Mouse (Mus musculus) embryonic facial prominence, embryonic 12.5 days (tissue): ENCODE data around the gene Pcsk2. TPM values are rescaled to one million over a fixed set of nuclear protein-coding genes. Genes with fewer than 3 reads are reported as not detected.

Experiments used
- ATAC-seq: fragments of 200-750 bp; cut with Nextera tagmentation; 2 replicates; pipeline ENCODE4 v1.8.0; 2017; ENCODE audit not compliant: insufficient number of reproducible peaks, insufficient read depth, low FRiP score, low TSS enrichment
- H3K27ac ChIP-seq: fragments of 300-500 bp; sonication (generic); 2 replicates; pipeline ENCODE4 v1.5.1; 2016; ENCODE audit warnings: mild to moderate bottlenecking
- H3K27me3 ChIP-seq: fragments of 300-500 bp; sonication (generic); 2 replicates; pipeline ENCODE4 v1.6.1; 2016; ENCODE audit warnings: mild to moderate bottlenecking, moderate library complexity
- H3K36me3 ChIP-seq: fragments of 300-500 bp; sonication (generic); 2 replicates; pipeline ENCODE4 v1.6.1; 2016; ENCODE audit warnings: mild to moderate bottlenecking
- H3K4me1 ChIP-seq: fragments of 300-500 bp; sonication (generic); 2 replicates; pipeline ENCODE4 v1.6.1; 2016
- H3K4me2 ChIP-seq: fragments of 300-500 bp; sonication (generic); replicated peaks from 2 replicates; pipeline ENCODE4 v1.6.1; 2016; ENCODE audit warnings: mild to moderate bottlenecking, moderate library complexity
- H3K4me3 ChIP-seq: fragments of 300-500 bp; sonication (generic); 2 replicates; pipeline ENCODE4 v1.5.1; 2016; ENCODE audit warnings: mild to moderate bottlenecking
- H3K9ac ChIP-seq: fragments of 300-500 bp; sonication (generic); 2 replicates; pipeline ENCODE4 v1.6.1; 2016; ENCODE audit warnings: mild to moderate bottlenecking, moderate library complexity
- H3K9me3 ChIP-seq: fragments of 300-500 bp; sonication (generic); 2 replicates; pipeline ENCODE4 v1.6.1; 2016; ENCODE audit warnings: mild to moderate bottlenecking, moderate library complexity
- WGBS: fragments of 180-500 bp; shearing (Covaris S2); methylation state at CpG from one replicate; pipeline ENCODE4 v1.1.7; 2016; 5-methylcytosine and 5-hydroxymethylcytosine counted together
- polyA plus RNA-seq: library from polyadenylated mRNA; unstranded; fragments of >200 nt; fragmentation: Nextera tagmentation; extraction: Ambion mirVana; gene quantifications from 2 replicates; pipeline ENCODE4 v1.2.1, GENCODE M21; 2016

Pcsk2 gene
- polyA plus RNA-seq, 1 experiment from 2014 or later, result 1.3 TPM

DNA sequence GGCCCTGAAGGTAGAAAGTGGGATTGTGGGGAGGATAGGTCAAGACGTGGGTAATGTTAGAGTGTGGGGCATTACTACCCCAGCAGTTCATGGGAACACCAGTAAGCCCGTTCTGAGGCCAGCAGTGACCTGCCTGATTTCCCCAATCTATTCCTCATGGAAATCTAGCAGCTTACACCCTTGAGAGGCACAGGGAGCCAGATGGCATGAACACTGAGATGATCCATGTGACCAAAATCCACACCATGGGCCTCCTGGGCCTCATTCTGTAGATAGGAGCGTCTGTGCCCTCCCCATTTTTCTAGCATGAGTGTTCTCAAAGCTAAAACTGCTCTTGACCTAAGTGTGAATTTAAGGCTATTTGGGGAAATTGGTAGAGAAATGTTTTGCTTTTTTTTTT is 162.2 kb downstream of the Pcsk2 start:
- no peaks in the 10 kb centered on the region for H3K36me3 ChIP-seq
- no peak overlapping the region for H3K4me3 ChIP-seq
- H3K27ac ChIP-seq, result no peak overlapping the region
- WGBS, result 72% methylated on average over 3 of the region's 3 CpGs
- no peaks in the 10 kb centered on the region for H3K9me3 ChIP-seq
- no peak overlapping the region for H3K4me2 ChIP-seq
- no peaks in the 10 kb centered on the region for H3K4me1 ChIP-seq
- no peak for ATAC-seq
- H3K9ac ChIP-seq, result no peak overlapping the region
- H3K27me3 ChIP-seq, result no peaks in the 10 kb centered on the region

DNA sequence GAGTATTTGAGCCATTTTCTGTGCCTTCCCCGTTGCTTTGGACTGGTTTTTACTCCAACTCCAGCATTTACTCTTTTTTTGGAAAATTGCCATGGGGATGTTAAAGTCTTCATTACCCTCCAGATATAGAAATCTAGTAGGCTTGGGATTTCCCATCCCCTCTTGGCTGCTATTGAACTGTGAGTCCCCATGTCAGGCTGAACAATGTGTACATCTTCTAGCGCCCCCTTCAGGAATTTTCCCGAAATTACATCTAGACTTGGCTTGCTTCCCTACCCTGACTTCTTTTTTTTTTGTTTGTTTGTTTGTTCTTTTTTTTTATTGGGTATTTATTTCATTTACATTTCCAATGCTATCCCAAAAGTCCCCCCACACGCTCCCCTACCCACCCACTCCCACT is 163.3 kb downstream of the Pcsk2 start:
- H3K9ac ChIP-seq, result no peak overlapping the region
- H3K27ac ChIP-seq, result no peak overlapping the region
- H3K9me3 ChIP-seq, result no peaks in the 10 kb centered on the region
- ATAC-seq, result no peak
- 31% methylated on average over 4 of the region's 4 CpGs for WGBS
- no peak overlapping the region for H3K4me3 ChIP-seq
- no peaks in the 10 kb centered on the region for H3K27me3 ChIP-seq
- no peaks in the 10 kb centered on the region for H3K4me1 ChIP-seq
- no peaks in the 10 kb centered on the region for H3K36me3 ChIP-seq
- no peak overlapping the region for H3K4me2 ChIP-seq

DNA sequence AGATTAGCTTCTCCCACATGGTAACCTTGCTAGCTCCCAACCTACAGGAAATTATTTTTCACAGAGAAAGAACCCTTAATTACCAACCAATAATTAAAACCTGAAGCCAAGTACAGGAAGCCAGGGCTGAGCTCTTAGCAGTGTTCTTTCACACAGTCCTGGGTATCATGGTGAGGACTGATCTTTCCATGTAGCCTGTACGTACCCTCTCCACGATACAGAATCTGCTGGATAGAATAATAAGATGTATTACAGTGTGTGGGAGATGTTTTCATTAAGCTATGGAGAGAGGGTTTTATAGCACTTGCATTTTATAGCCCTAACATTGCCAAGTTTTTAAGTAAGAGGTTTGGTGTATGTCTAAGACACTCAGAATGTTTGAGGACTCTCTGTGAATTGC is 164.0 kb downstream of the Pcsk2 start:
- Histone ChIP-seq H3K9ac (no peak overlapping the region), H3K9me3 (no peaks in the 10 kb centered on the region), H3K4me2 (no peak overlapping the region), H3K27ac (no peak overlapping the region), H3K27me3 (no peaks in the 10 kb centered on the region), H3K4me3 (no peak overlapping the region), H3K36me3 (no peaks in the 10 kb centered on the region), H3K4me1 (no peaks in the 10 kb centered on the region)
- 91% methylated on average over 2 of the region's 2 CpGs for WGBS
- no peak for ATAC-seq

DNA sequence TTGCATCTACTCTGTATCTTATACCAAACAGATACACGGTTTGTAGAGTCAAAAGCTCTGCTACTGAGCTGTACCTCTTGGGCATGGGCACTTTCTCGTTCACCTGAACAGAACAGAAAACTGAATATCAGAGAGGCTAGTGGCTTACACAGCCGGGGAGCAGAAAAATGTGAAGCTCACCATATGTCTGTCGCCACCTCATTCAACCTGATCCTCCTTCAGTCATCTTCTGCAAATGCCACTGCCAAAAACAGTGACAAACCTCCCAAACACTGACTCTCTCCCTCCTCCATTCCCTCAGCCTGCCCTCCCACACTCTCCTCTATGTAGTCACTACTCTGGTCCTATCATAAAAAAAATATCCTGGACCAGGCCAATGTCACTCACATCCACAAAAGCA is 165.9 kb downstream of the Pcsk2 start:
- H3K4me2 ChIP-seq, result no peak overlapping the region
- ATAC-seq, result no peak

DNA sequence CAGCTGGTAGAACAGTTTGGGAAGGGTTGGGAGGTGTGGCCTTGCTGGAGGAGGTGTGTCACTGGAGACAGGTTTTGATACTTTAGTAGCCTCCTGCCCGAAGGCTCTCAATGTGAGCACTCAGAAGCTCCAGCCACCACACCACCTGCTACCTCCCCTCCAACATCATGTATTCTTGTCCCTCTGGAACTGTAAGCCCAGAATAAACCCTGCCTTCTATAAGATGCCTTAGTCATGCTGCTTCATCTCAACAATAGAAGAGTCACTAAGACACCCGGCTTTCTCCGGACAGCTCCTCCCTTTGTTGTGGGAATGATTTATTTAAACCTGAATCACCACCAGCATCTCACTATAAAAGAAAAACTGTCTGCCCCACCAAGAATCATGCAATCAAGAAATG is 166.9 kb downstream of the Pcsk2 start:
- 81% methylated on average over 3 of the region's 3 CpGs for WGBS
- Histone ChIP-seq H3K27ac (no peak overlapping the region), H3K4me1 (no peaks in the 10 kb centered on the region), H3K4me2 (no peak overlapping the region), H3K9me3 (no peaks in the 10 kb centered on the region), H3K4me3 (no peak overlapping the region), H3K9ac (no peak overlapping the region), H3K36me3 (no peaks in the 10 kb centered on the region), H3K27me3 (no peaks in the 10 kb centered on the region)
- ATAC-seq, result no peak

More for the DNA sequence above, 165.9 kb downstream of the Pcsk2 start:
- no peak overlapping the region for H3K9ac ChIP-seq
- H3K9me3 ChIP-seq, result no peaks in the 10 kb centered on the region
- no peaks in the 10 kb centered on the region for H3K27me3 ChIP-seq
- no peak overlapping the region for H3K4me3 ChIP-seq
- 72% methylated on average over 4 of the region's 4 CpGs for WGBS
- H3K36me3 ChIP-seq, result no peaks in the 10 kb centered on the region
- no peak overlapping the region for H3K27ac ChIP-seq
- no peaks in the 10 kb centered on the region for H3K4me1 ChIP-seq

DNA sequence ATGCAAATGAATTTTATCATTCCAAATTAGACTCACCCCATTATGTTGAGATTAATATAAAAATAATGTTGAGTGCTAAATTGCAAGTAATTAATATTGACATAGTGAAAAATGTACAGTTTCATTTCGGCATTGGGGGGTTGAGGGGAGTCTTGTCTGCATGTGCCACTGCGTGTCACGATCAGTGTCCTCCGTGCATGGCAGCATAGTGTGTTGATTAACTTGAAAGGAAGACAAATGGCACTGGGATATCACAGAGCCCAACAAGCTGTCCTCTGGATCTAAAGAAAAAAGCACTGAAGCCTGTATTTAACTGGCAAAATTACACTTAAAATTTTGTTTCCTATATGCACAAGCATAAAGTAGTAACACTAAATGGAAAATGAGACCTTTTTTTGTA is 167.9 kb downstream of the Pcsk2 start:
- no peak overlapping the region for H3K9ac ChIP-seq
- 88% methylated on average over 4 of the region's 4 CpGs for WGBS
- H3K27ac ChIP-seq, result no peak overlapping the region
- H3K27me3 ChIP-seq, result no peaks in the 10 kb centered on the region
- no peak for ATAC-seq
- no peaks in the 10 kb centered on the region for H3K36me3 ChIP-seq
- no peaks in the 10 kb centered on the region for H3K9me3 ChIP-seq
- no peak overlapping the region for H3K4me2 ChIP-seq
- H3K4me3 ChIP-seq, result no peak overlapping the region
- no peaks in the 10 kb centered on the region for H3K4me1 ChIP-seq

DNA sequence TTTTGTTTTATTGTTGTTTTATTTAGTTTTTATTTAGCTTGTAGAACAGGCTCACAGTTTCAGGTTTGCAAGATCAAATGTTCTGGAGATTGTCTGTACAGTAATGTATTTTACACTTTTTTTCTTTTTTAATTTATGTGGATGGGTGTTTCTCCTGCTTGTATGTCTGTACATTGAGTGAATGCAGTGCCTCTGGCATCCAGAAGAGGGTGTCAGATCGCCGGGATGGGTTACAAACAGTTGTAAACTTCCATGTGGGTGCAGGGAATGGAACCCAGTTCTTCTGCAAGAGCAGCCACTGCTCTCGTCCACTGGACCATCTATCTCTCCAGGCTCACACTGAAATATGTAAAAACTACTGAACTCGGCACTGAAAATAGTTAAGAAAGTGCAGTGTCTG is 169.2 kb downstream of the Pcsk2 start:
- Histone ChIP-seq H3K9me3 (no peaks in the 10 kb centered on the region), H3K4me2 (no peak overlapping the region), H3K27me3 (no peaks in the 10 kb centered on the region), H3K4me3 (no peak overlapping the region), H3K4me1 (no peaks in the 10 kb centered on the region), H3K27ac (no peak overlapping the region), H3K9ac (no peak overlapping the region), H3K36me3 (no peaks in the 10 kb centered on the region)
- no peak for ATAC-seq
- WGBS, result 67% methylated on average over 4 of the region's 4 CpGs

DNA sequence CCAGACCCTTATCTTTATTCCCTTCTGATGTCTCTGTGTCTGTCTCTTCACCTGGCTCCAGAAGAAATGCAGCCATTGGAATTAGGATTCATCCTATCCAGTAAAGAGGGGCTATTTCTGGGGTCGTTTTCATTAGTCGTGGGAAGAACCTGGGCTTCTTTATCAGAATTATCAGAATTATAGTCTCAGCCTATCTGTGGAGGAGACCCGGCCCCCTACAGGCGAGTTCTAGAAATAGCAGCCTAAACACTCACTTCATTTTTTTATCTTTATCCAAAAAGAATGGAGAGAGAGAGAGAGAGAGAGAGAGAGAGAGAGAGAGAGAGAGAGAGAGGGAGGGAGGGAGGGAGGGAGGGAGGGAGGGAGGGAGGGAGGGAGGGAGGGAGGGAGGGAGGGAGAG is 177.3 kb downstream of the Pcsk2 start:
- ATAC-seq, result no peak
- no peak overlapping the region for H3K9ac ChIP-seq
- H3K27me3 ChIP-seq, result no peaks in the 10 kb centered on the region
- H3K4me3 ChIP-seq, result no peak overlapping the region
- no peak overlapping the region for H3K4me2 ChIP-seq
- WGBS, result 25% methylated on average over 4 of the region's 4 CpGs
- H3K36me3 ChIP-seq, result no peaks in the 10 kb centered on the region
- no peak overlapping the region for H3K27ac ChIP-seq
- no peaks in the 10 kb centered on the region for H3K4me1 ChIP-seq
- no peaks in the 10 kb centered on the region for H3K9me3 ChIP-seq

DNA sequence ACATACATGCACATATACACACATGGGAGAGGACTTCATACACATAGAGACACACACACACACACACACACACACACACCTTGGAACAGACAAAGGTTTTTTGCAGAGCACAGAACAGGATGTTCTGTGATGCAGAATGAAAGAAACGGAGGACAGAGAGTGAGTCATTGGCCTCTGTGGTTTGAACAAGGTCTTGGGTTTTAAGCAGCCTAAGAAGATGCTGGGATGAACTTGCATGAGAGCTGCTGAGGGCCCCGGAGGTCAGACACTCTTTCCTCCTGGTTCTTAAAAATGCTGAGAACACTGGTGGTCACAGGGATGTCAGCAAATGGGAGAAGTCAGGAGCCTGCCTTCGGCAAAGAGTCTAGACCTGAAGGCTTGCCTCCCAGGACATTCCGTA is 178.1 kb downstream of the Pcsk2 start:
- Histone ChIP-seq H3K27ac (no peak overlapping the region), H3K36me3 (no peaks in the 10 kb centered on the region), H3K9ac (no peak overlapping the region), H3K4me3 (no peak overlapping the region), H3K9me3 (no peaks in the 10 kb centered on the region), H3K27me3 (no peaks in the 10 kb centered on the region), H3K4me1 (no peaks in the 10 kb centered on the region), H3K4me2 (no peak overlapping the region)
- no peak for ATAC-seq
- 88% methylated on average over 4 of the region's 4 CpGs for WGBS

DNA sequence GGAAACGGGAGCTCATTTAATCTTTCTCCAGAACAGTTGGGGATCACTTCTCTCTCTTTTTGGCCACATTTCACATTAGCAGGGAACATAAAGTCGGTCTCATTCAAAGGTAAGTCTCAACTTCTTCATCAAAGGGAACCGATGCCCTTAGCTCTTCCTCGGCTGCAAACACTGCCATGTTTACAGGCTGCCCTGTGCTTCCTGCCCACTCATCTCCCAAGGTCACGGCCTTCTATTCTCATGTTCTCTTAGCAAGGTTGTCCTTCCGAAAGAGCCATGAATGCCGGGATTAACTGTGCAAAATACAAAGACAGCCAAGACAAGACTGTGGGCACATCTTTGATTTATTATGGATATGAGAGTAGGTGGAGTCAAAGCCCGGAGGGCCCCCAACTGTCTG is 178.8 kb downstream of the Pcsk2 start:
- H3K9me3 ChIP-seq, result no peaks in the 10 kb centered on the region
- ATAC-seq, result no peak
- no peak overlapping the region for H3K9ac ChIP-seq
- H3K4me2 ChIP-seq, result no peak overlapping the region
- WGBS, result 84% methylated on average over 8 of the region's 8 CpGs
- no peak overlapping the region for H3K4me3 ChIP-seq
- H3K27me3 ChIP-seq, result no peaks in the 10 kb centered on the region
- no peak overlapping the region for H3K27ac ChIP-seq
- no peaks in the 10 kb centered on the region for H3K36me3 ChIP-seq
- no peaks in the 10 kb centered on the region for H3K4me1 ChIP-seq

DNA sequence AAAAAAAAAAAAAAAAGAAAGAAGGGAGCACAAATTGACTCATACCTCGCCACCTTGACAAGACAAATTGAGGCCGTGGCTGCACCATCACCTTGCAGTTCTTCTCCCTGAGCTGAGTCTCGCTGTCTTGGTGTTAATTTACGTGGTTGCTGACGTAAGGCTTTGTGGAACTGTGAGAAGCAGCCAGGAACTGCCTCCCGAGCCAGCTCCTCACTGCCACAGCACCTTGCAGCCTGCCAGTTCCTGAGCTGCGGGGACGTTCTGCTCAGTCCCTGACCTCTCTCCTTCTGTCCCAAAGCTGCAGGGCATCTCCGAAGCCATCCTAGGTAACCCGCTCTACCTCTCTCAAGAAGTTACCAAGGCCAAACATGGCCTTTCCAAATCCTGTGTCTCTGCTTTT is 186.5 kb downstream of the Pcsk2 start:
- Histone ChIP-seq H3K4me1 (no peaks in the 10 kb centered on the region), H3K9ac (no peak overlapping the region), H3K4me3 (no peak overlapping the region), H3K36me3 (no peaks in the 10 kb centered on the region), H3K27ac (no peak overlapping the region), H3K27me3 (no peaks in the 10 kb centered on the region), H3K4me2 (no peak overlapping the region), H3K9me3 (no peaks in the 10 kb centered on the region)
- no peak for ATAC-seq
- WGBS, result 88% methylated on average over 10 of the region's 10 CpGs

DNA sequence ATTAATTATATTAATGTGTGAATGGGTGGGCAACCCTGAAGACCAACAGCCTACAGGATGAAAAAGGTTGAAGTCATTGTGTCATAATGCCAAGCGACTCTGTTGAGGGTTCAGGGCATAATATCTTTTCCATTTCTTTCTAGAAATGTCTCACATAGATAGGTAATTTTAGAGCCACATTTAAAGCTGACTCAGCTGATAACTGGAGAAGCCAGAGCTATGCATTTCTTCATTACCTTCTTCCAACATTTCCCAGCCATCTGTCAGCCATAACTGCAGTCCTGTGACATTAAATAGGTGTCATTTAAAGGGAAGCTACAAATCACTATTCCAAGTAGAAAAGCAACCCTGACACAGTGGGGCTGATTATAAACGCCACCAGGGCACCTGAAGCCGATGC is 189.5 kb downstream of the Pcsk2 start:
- no peak overlapping the region for H3K4me2 ChIP-seq
- 81% methylated on average over 3 of the region's 3 CpGs for WGBS
- no peaks in the 10 kb centered on the region for H3K36me3 ChIP-seq
- H3K4me3 ChIP-seq, result no peak overlapping the region
- ATAC-seq, result no peak
- no peaks in the 10 kb centered on the region for H3K4me1 ChIP-seq
- H3K9ac ChIP-seq, result no peak overlapping the region
- no peaks in the 10 kb centered on the region for H3K27me3 ChIP-seq
- no peaks in the 10 kb centered on the region for H3K9me3 ChIP-seq
- H3K27ac ChIP-seq, result no peak overlapping the region

DNA sequence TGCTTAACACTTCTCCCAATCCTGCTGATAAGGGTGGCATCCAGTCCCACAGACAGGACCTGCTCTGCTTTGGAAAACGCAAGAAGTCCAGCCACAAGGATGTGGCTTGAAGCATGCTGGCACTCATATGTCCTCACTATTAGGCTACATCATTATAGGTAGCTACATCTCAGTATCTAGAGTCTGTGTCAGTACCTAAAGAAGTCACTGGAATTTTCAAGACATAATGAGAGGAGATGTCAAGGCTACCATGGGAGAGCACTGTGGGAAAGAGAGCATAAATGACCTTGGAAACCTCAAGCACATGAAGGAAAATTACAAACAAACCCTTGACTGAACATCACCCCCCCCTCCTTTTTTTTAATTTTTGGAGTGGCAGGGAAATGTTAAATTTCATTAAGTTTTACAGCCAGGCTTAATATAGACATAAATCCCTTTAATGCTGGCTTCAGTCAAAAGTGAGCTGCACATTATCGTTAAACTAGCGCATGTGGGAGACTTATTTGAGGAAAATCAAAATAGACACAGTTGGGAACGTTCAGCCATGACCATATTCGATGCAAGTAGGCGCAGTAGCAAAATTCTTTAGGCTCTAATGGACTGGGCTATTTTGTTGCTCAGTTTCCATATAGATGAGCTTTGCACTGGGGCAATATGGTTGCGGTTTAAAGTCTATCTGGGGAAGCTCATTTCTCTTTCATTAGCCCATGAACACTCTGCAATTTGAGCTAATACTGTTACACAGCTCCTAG is 193.7 kb downstream of the Pcsk2 start:
- no peak overlapping the region for H3K27ac ChIP-seq
- H3K9me3 ChIP-seq, result no peaks in the 10 kb centered on the region
- 79% methylated on average over 7 of the region's 7 CpGs for WGBS
- H3K9ac ChIP-seq, result no peak overlapping the region
- H3K4me2 ChIP-seq, result no peak overlapping the region
- H3K36me3 ChIP-seq, result no peaks in the 10 kb centered on the region
- H3K4me3 ChIP-seq, result no peak overlapping the region
- no peaks in the 10 kb centered on the region for H3K4me1 ChIP-seq
- ATAC-seq, result no peak
- H3K27me3 ChIP-seq, result no peaks in the 10 kb centered on the region
